10 mouse cellular contexts compared by ENCODE assay signal in the genomic region with DNA sequence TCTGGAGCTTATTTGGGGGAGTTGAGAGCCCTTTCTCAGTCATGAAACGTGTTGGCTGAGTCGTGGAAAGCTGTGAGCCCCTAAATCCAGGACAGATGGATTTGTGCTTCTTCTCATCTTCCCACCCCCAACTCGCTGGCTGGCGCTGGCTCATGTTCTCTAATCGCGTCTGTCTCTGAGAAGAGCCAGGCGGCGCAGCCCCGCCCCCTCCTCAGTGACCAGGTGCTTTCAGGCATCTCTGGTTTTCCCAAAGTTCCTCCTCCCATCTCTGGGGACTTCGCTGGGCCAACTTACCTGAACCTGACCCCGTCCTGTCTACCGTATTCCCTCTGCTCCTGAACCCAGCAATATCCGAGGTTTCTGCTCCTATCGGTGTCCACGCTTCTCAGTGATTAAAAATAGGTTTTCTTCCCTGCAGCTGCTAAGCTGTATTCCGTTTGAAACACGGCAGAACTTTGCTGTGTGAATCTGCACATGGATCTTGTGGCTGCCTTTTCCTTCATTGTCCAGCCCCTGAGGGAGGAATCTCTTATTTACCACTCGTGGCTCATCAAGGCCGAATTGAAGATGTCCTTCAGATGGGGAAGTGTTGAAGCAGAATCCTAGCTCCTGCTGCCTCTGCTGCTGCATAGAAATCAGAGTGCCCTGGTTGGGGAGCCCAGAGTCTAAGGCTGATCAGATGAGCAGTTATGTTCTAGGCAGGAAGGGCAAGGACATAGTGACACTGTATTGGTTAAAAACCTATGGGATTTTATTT. TPM values are rescaled to one million over a fixed set of nuclear protein-coding genes. Genes with fewer than 3 reads are reported as not detected.
DNase-seq lines count a peak whose midpoint lies in the region; ATAC-seq and TF ChIP-seq lines count a peak whose summit lies in the region.
"Had no signal": no experiment of that assay in that cellular context is flagged by ENCODE, and none has a peak within 500 bp of the region (broad histone marks: within the 10 kb centered on the region; RNA-seq: fewer than 3 reads in every experiment).

No protein-coding gene starts in this region.

- no peak overlapping the region for H3K27ac ChIP-seq in thymus, adult 2 months (ENCODE audit: control insufficient read depth, insufficient read depth, low read length)
- H3K27ac ChIP-seq in layer of hippocampus, adult 2 months = peak overlapping the region; percentile 92
- H3K27ac ChIP-seq in midbrain, embryonic 14.5 days (replicated peaks; ENCODE audit: low read depth, low read length) = peak overlapping the region; percentile 97

- no peaks in the 10 kb centered on the region for H3K27me3 ChIP-seq in thymus, adult 2 months (ENCODE audit: control insufficient read depth, insufficient read depth, low read length)
- no peaks in the 10 kb centered on the region for H3K27me3 ChIP-seq in midbrain, embryonic 14.5 days (ENCODE audit: control insufficient read depth, insufficient read depth, low read length)

- no peak overlapping the region for H3K4me3 ChIP-seq in thymus, adult 2 months (ENCODE audit: control insufficient read depth, insufficient read depth, low read length)
- H3K4me3 ChIP-seq in layer of hippocampus, adult 2 months = peak overlapping the region; percentile 31
- H3K4me3 ChIP-seq in midbrain, embryonic 14.5 days (replicated peaks; ENCODE audit: low read depth, low read length) = peak overlapping the region; percentile 32
- H3K4me3 ChIP-seq: megakaryocyte, embryonic 14.5 days had no signal

- peaks cover 14% of the 10 kb centered on the region for H3K4me1 ChIP-seq in thymus, adult 2 months (replicated peaks; ENCODE audit: control insufficient read depth, insufficient read depth, low read length)
- peaks cover 33% of the 10 kb centered on the region for H3K4me1 ChIP-seq in midbrain, embryonic 14.5 days (ENCODE audit: control insufficient read depth, insufficient read depth, low read length)

- H3K36me3 ChIP-seq in thymus, adult 2 months (ENCODE audit: control insufficient read depth, insufficient read depth, low read length) = no peaks in the 10 kb centered on the region
- H3K36me3 ChIP-seq in midbrain, embryonic 14.5 days (ENCODE audit: control insufficient read depth, insufficient read depth, low read length) = no peaks in the 10 kb centered on the region

- DNase-seq in adrenal gland, postnatal 10 days = peak; percentile 36
- no peak for DNase-seq in adrenal gland, adult 8-10 months
- peak; percentile 23 for DNase-seq in thymus, postnatal 4 days
- no peak for DNase-seq in thymus, adult 2 months
- peak; percentile 72 to 81 for DNase-seq in layer of hippocampus, adult 2 months (ENCODE audit: low spot score in 2 of 2)
- peak; percentile 83 for DNase-seq in midbrain, embryonic 14.5 days
- no peak for DNase-seq in urinary bladder, postnatal 25 days (ENCODE audit: low spot score)
- DNase-seq in gastrocnemius, adult 18-20 months (ENCODE audit: low spot score) = no peak

- 80% methylated on average over 19 of the region's 19 CpGs for WGBS in thymus, adult 2 months
- 7% methylated on average over 19 of the region's 19 CpGs for WGBS in midbrain, embryonic 14.5 days

- peak overlapping the region; percentile 60 for H3K4me2 ChIP-seq in midbrain, embryonic 14.5 days (ENCODE audit: low read length)

- no peak for ATAC-seq in midbrain, embryonic 14.5 days (ENCODE audit: low FRiP score, low TSS enrichment)

- TF ChIP-seq CTCF in thymus, adult 2 months (IDR thresholded peaks at IDR 0.05; ENCODE audit: borderline replicate concordance, control insufficient read depth, extremely low read depth, insufficient read depth, low read length, poor library complexity) = no peak
- TF ChIP-seq CTCF in layer of hippocampus, adult 2 months (conservative IDR thresholded peaks at IDR 0.05) = no peak

- H3K9me3 ChIP-seq in midbrain, embryonic 14.5 days (ENCODE audit: control insufficient read depth, low read length) = no peaks in the 10 kb centered on the region
- H3K9me3 ChIP-seq: megakaryocyte, embryonic 14.5 days had no signal

- TF ChIP-seq POLR2A in thymus, adult 2 months (IDR thresholded peaks at IDR 0.05; ENCODE audit: control insufficient read depth, extremely low read depth, insufficient read depth, low read length, poor library complexity) = no peak

- H3K9ac ChIP-seq in midbrain, embryonic 14.5 days (replicated peaks; ENCODE audit: low read length) = peak overlapping the region; percentile 60

RNA-seq across cellular contexts. Expression of a gene that starts 12.3 kb away (rescaled TPM):
- 10 to 100 TPM; 35.4 to 43.9 TPM for total RNA-seq in adrenal gland, postnatal 10 days (2021)
- 10 to 100 TPM; 28.6 to 39.3 (median 31.2) TPM for total RNA-seq in adrenal gland, adult 8-10 months (2022)
- polyA plus RNA-seq in thymus, adult 2 months (2012; rRNA removed) = 257 and 275 TPM in 2 replicates
- total RNA-seq in layer of hippocampus, adult 2 months (2021) = 10 to 100 TPM; 23.7 to 23.9 TPM
- polyA plus RNA-seq in midbrain, embryonic 14.5 days (2014; fragmentation: Nextera tagmentation; extraction: Ambion mirVana) = 79.2 and 96.7 TPM in 2 replicates
- total RNA-seq in gastrocnemius, adult 18-20 months (2021) = 10 to 100 TPM; 14.8 to 23.0 TPM

RNA-seq across cellular contexts. Expression of a gene that starts 20.2 kb away (rescaled TPM):
- total RNA-seq in adrenal gland, postnatal 10 days (2021) = 10 to 100 TPM; 24.9 to 61.2 TPM
- total RNA-seq in adrenal gland, adult 8-10 months (2022) = 1 to 10 TPM in 3 of 4 experiments, under 1 TPM in 1; 0.81 to 3.5 (median 1.5) TPM
- 217 and 264 TPM in 2 replicates for polyA plus RNA-seq in thymus, adult 2 months (2012; rRNA removed)
- total RNA-seq in layer of hippocampus, adult 2 months (2021) = 100 to 1,000 TPM; 227 to 233 TPM
- 758 and 1,005 TPM in 2 replicates for polyA plus RNA-seq in midbrain, embryonic 14.5 days (2014; fragmentation: Nextera tagmentation; extraction: Ambion mirVana)
- 1 to 10 TPM; 1.6 to 2.8 TPM for total RNA-seq in gastrocnemius, adult 18-20 months (2021)
- total RNA-seq: common myeloid progenitor, adult 5-6 weeks had no signal

Comparison
In these comparisons a context has a peak if more than half of its experiments do, and no peak if none do; other contexts are left out.
1. DNase-seq: peak in adrenal gland, postnatal 10 days (single experiment), thymus, postnatal 4 days (single experiment), layer of hippocampus, adult 2 months (2 of 2) and midbrain, embryonic 14.5 days (single experiment); none in adrenal gland, adult 8-10 months (single experiment), thymus, adult 2 months (single experiment), urinary bladder, postnatal 25 days (single experiment) and gastrocnemius, adult 18-20 months (single experiment).
2. RNA of a gene that starts 20.2 kb away (total RNA-seq): 227 to 233 TPM in layer of hippocampus, adult 2 months and 24.9 to 61.2 TPM in adrenal gland, postnatal 10 days; 1.6 to 2.8 TPM in gastrocnemius, adult 18-20 months and 0.81 to 3.5 TPM in adrenal gland, adult 8-10 months; every median in the first group is over 4 times any median in the second.